Mouse (Mus musculus) embryo, embryonic 11 days (tissue): ENCODE results near the gene Ets1.

ENCODE experiments used
- DNase-seq: peaks from one replicate; pipeline ENCODE4 v3.0.0-alpha.2; 2015

Ets1 gene

GRCm38 (mm10) chr9:32787615-32788014, 151.6 kb downstream of the Ets1 start:
- peak; percentile 60 for DNase-seq

GRCm38 (mm10) chr9:32789306-32789705, 153.3 kb downstream of the Ets1 start:
- DNase-seq, result peak; percentile 20

GRCm38 (mm10) chr9:32791699-32792098, 155.7 kb downstream of the Ets1 start:
- peak; percentile 61 for DNase-seq

GRCm38 (mm10) chr9:32798171-32798570, 162.2 kb downstream of the Ets1 start:
- no peak for DNase-seq

- DNase-seq, result no peak
These were observed 170.1 kb downstream of the Ets1 start for GRCm38 (mm10) chr9:32806106-32806505.
